Mouse (Mus musculus) kidney, adult 2 months (tissue): Measurements from ENCODE around the gene Pla2g12a. TPM values are rescaled to one million over a fixed set of nuclear protein-coding genes. Genes with fewer than 3 reads are reported as not detected.

Experiments used
- DNase-seq: peaks from one replicate; pipeline ENCODE4 v3.0.0; 2021
- H3K27ac ChIP-seq: fragments of 200-500 bp; 2 replicates; pipeline ENCODE4 v1.5.1; 2012; ENCODE audit warnings: low read depth, low read length, control low read depth, inconsistent platforms; ENCODE audit not compliant: insufficient read depth
- H3K27me3 ChIP-seq: fragments of 200-500 bp; replicated peaks from 2 replicates; pipeline ENCODE4 v1.6.1; 2012; ENCODE audit warnings: mild to moderate bottlenecking, moderate library complexity, low read length, inconsistent platforms; ENCODE audit not compliant: control insufficient read depth, insufficient read depth
- H3K36me3 ChIP-seq: fragments of 200-500 bp; 2 replicates; pipeline ENCODE4 v1.6.1; 2012; ENCODE audit warnings: mild to moderate bottlenecking, moderate library complexity, low read length, inconsistent platforms; ENCODE audit not compliant: control insufficient read depth, insufficient read depth
- H3K4me1 ChIP-seq: fragments of 200-500 bp; 2 replicates; pipeline ENCODE4 v1.6.1; 2011; ENCODE audit warnings: low read length; ENCODE audit not compliant: control insufficient read depth, insufficient read depth
- H3K4me3 ChIP-seq: fragments of 200-500 bp; 2 replicates; pipeline ENCODE4 v1.5.1; 2011; ENCODE audit warnings: mild to moderate bottlenecking, low read depth, low read length, control low read depth; ENCODE audit not compliant: insufficient read depth
- CTCF ChIP-seq: fragments of 200-500 bp; conservative IDR thresholded peaks from 2 replicates; pipeline ENCODE4 v1.5.1; 2011; ENCODE audit warnings: low read depth, mild to moderate bottlenecking, control low read depth, low read length, moderate library complexity, mixed read lengths; ENCODE audit not compliant: insufficient read depth, insufficient read length
- POLR2A ChIP-seq: fragments of 200-500 bp; IDR thresholded peaks from one replicate; pipeline ENCODE4 v1.6.1; 2011; ENCODE audit warnings: low read depth, low read length, control low read depth
- WGBS: fragments of 180-500 bp; shearing (Covaris S2); methylation state at CpG from one replicate; pipeline ENCODE4 v1.1.7; 2018; 5-methylcytosine and 5-hydroxymethylcytosine counted together
- polyA plus RNA-seq: library from polyadenylated mRNA; depleted of rRNA; stranded (reverse); fragments of >200 nt; gene quantifications from 2 replicates; pipeline ENCODE4 v1.2.3, GENCODE M21; 2012

Gene Pla2g12a
- polyA plus RNA-seq, 1 experiment = 46.6 TPM

DNA sequence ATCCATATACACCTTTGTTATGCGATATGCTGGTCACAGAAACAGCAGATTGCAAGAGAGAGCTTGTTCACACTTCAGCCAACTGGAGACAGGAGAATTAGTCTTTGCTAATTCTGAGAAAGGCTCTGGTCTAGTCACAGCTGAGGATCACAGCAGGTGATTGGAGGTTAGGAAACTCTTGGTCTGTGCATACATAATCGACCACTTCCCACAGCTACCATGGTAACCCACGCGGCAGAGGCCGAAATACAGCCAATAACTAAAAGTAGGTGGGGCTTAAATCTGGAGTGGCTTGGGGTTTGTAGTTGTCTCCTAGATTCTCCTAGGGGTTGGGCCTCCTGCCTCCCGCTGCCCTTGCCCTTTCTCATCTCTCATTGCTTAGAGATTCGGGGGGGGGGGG is 40.4 kb upstream of the Pla2g12a start:
- 65% methylated on average over 7 of the region's 7 CpGs for WGBS
- H3K4me3 ChIP-seq = no peak overlapping the region

DNA sequence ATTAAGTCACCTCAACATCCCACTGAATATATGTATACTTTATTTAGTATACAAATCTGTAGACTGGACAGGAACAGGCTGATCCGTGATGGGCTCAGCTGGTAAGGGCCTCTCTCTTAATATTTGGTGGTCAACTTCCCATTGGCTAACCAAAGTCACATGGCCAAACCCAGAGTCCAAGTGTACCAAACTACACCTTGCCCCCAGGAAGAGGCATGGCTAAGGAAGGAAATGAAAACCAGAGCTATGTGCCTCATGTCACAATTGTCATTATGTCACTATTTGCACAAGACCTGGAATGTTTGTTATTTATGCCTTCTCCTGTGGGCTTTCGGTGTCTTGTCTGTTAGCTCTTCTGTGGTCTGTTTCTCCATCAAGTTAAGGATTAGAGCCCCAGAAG is 32.5 kb upstream of the Pla2g12a start:
- no peak overlapping the region for H3K4me3 ChIP-seq
- TF ChIP-seq CTCF = no peak
- TF ChIP-seq POLR2A = no peak
- no peaks in the 10 kb centered on the region for H3K4me1 ChIP-seq
- WGBS = 88% methylated on average over 2 of the region's 2 CpGs
- H3K27ac ChIP-seq = no peak overlapping the region
- no peak for DNase-seq
- no peaks in the 10 kb centered on the region for H3K27me3 ChIP-seq
- no peaks in the 10 kb centered on the region for H3K36me3 ChIP-seq

More for the DNA sequence above, 40.4 kb upstream of the Pla2g12a start:
- no peaks in the 10 kb centered on the region for H3K27me3 ChIP-seq
- TF ChIP-seq CTCF (no peak), POLR2A (no peak)
- no peak overlapping the region for H3K27ac ChIP-seq
- 0 out of 2 replicates have a peak, but pooled peaks cover 2% of the 10 kb centered on the region for H3K4me1 ChIP-seq
- H3K36me3 ChIP-seq = no peaks in the 10 kb centered on the region
- DNase-seq = no peak

DNA sequence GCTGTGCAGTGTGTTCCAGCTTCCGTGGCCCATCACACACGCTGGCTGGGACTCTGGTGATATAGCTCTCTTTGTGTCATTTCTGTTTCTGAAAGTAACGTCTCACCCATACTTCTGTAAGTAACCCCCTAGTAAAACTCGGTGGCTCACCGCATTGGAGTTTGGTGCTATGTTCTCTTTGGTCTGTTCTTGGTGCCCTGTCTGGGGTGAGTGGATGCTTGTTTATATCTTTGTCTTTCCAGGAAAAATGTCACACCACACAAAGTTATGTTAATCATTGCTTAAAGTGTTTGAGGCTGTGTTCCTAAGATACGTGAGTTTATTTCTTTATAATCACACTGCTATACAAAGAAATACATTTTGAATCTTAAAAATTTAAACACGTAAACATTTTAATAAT is 31.6 kb upstream of the Pla2g12a start:
- 62% methylated on average over 7 of the region's 7 CpGs for WGBS

DNA sequence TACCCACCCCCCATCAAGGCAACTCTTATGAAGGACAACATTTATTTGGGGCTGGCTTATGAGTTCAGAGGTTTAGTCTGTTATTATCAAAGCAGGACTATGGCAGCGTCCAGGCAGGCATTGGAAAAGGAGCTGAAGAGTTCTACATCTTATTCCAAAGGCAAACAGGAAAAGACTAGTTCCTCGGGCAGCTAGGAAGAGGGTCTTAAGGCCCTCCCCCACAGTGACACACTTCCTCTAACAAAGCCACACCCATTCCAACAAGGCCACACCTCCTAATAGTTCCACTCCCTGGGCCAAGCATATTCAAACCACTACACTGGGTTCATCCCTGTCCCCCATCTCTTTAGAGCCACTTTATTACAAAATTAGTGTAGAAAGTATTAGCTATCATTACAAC is 15.8 kb upstream of the Pla2g12a start:
- H3K27me3 ChIP-seq = no peaks in the 10 kb centered on the region
- TF ChIP-seq POLR2A (no peak), CTCF (no peak)
- H3K4me1 ChIP-seq = no peaks in the 10 kb centered on the region
- no peak for DNase-seq
- H3K36me3 ChIP-seq = no peaks in the 10 kb centered on the region
- H3K4me3 ChIP-seq = no peak overlapping the region
- no peak overlapping the region for H3K27ac ChIP-seq
- WGBS = 73% methylated on average over 2 of the region's 2 CpGs

More for the DNA sequence above, 31.6 kb upstream of the Pla2g12a start:
- DNase-seq = no peak
- H3K27ac ChIP-seq = no peak overlapping the region
- TF ChIP-seq POLR2A (no peak), CTCF (no peak)
- H3K27me3 ChIP-seq = no peaks in the 10 kb centered on the region
- H3K36me3 ChIP-seq = no peaks in the 10 kb centered on the region
- H3K4me1 ChIP-seq = no peaks in the 10 kb centered on the region
- H3K4me3 ChIP-seq = no peak overlapping the region

GRCm38 (mm10) chr3:129863698-129864097 is 14.7 kb upstream of the Pla2g12a start:
- Histone ChIP-seq H3K4me3 (no peak overlapping the region), H3K36me3 (no peaks in the 10 kb centered on the region), H3K27ac (no peak overlapping the region), H3K4me1 (no peaks in the 10 kb centered on the region), H3K27me3 (no peaks in the 10 kb centered on the region)
- TF ChIP-seq CTCF (peak; percentile 81), POLR2A (no peak)
- WGBS = 48% methylated on average over 14 of the region's 14 CpGs
- peak; percentile 50 for DNase-seq

DNA sequence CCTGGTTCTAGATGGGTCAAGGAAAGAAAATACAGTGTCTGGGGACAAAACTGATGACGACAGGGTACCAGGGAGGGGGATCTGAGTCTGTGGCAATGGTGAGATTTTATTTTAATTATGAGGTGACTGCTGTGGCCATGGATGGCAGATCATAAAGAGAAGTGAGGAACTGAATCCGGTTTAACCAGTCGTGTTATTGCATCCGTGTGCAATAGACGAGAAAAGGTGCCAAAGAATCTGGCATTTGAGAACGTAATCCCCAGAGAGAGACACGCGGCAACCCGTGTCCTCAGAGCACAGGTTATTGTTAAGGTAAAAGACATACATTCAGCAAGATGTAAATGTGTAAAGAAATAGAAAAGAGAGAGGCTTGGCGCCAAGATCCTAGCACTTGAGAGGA is 1.1 kb upstream of the Pla2g12a start:
- H3K4me1 ChIP-seq = peaks cover 4% of the 10 kb centered on the region; the same call in 1 of the 2 replicates
- no peak for DNase-seq
- WGBS = 50% methylated on average over 10 of the region's 10 CpGs
- H3K27ac ChIP-seq = no peak overlapping the region
- H3K4me3 ChIP-seq = no peak overlapping the region
- H3K36me3 ChIP-seq = no peaks in the 10 kb centered on the region
- TF ChIP-seq CTCF = no peak
- TF ChIP-seq POLR2A = no peak
- no peaks in the 10 kb centered on the region for H3K27me3 ChIP-seq

- H3K4me3 ChIP-seq = peak overlapping the region; percentile 92
- H3K36me3 ChIP-seq = no peaks in the 10 kb centered on the region
- DNase-seq = peak; percentile 57
- 2% methylated on average over 25 of the region's 25 CpGs for WGBS
- no peak overlapping the region for H3K27ac ChIP-seq
- TF ChIP-seq POLR2A = no peak
- TF ChIP-seq CTCF = no peak
- H3K27me3 ChIP-seq = no peaks in the 10 kb centered on the region
- peaks cover 4% of the 10 kb centered on the region; the same call in 1 of the 2 replicates for H3K4me1 ChIP-seq
Measured at GRCm38 (mm10) chr3:129879131-129879757, 838 bp downstream of the Pla2g12a start.

DNA sequence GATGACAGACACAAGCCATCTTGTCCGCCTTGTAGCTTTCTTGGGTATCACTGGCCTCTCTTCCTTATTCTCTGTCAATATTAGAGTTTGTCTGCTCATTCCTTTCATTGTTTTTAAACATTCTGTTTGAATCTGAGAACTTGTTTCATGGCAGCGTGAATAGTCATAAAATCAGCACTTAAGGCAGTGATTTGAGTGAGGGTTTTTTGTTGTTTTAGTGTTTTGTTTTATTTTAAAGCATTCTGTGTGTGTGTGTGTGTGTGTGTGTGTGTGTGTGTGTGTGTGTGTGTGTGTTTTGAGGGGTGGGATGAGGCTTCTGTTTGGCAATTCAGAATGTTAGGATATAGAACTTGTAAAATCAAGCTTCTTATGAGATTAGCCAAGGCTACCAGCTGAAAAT is 1.5 kb downstream of the Pla2g12a start:
- H3K4me1 ChIP-seq = peaks cover 4% of the 10 kb centered on the region; the same call in 1 of the 2 replicates
- WGBS = 82% methylated on average over 2 of the region's 2 CpGs
- no peaks in the 10 kb centered on the region for H3K36me3 ChIP-seq
- DNase-seq = no peak
- H3K27ac ChIP-seq = no peak overlapping the region
- TF ChIP-seq POLR2A (no peak), CTCF (no peak)
- no peak overlapping the region for H3K4me3 ChIP-seq
- no peaks in the 10 kb centered on the region for H3K27me3 ChIP-seq
